8 mouse cellular contexts compared by ENCODE assay signal in genomic region chr10:77416666-77417239, GRCm38 (mm10). TPM values are rescaled to one million over a fixed set of nuclear protein-coding genes. Genes with fewer than 3 reads are reported as not detected.
DNase-seq lines count a peak whose midpoint lies in the region; ATAC-seq and TF ChIP-seq lines count a peak whose summit lies in the region.

No protein-coding gene starts in this region.

- H3K36me3 ChIP-seq in heart, embryonic 12.5 days = no peaks in the 10 kb centered on the region
- no peaks in the 10 kb centered on the region for H3K36me3 ChIP-seq in hindbrain, embryonic 16.5 days (ENCODE audit: control insufficient read depth, insufficient read depth, low read length)
- H3K36me3 ChIP-seq in midbrain, embryonic 11.5 days (ENCODE audit: control insufficient read depth, insufficient read depth, low read length) = no peaks in the 10 kb centered on the region
- H3K36me3 ChIP-seq in thymus, adult 2 months (ENCODE audit: control insufficient read depth, insufficient read depth, low read length) = no peaks in the 10 kb centered on the region

- H3K4me2 ChIP-seq in heart, embryonic 12.5 days = peak overlapping the region; percentile 98
- peak overlapping the region; percentile 94 for H3K4me2 ChIP-seq in hindbrain, embryonic 16.5 days (ENCODE audit: low read length)
- peak overlapping the region; percentile 80 for H3K4me2 ChIP-seq in midbrain, embryonic 11.5 days

- no peaks in the 10 kb centered on the region for H3K9me3 ChIP-seq in heart, embryonic 12.5 days (replicated peaks)
- H3K9me3 ChIP-seq in hindbrain, embryonic 16.5 days (ENCODE audit: control insufficient read depth, low read length) = no peaks in the 10 kb centered on the region
- H3K9me3 ChIP-seq in midbrain, embryonic 11.5 days (ENCODE audit: control insufficient read depth, low read length) = no peaks in the 10 kb centered on the region; the same call in 1 of the 2 replicates

- WGBS in heart, embryonic 12.5 days = 9% methylated on average over 24 of the region's 24 CpGs
- WGBS in hindbrain, embryonic 16.5 days = 6% methylated on average over 24 of the region's 24 CpGs
- 7% methylated on average over 24 of the region's 24 CpGs for WGBS in midbrain, embryonic 11.5 days
- WGBS in thymus, adult 2 months = 28% methylated on average over 24 of the region's 24 CpGs

- intact Hi-C loops in gastrocnemius, postnatal 36 days (cut with DNase I) = loop anchor here (5.0 kb wide), 1 partner anchor 96 kb away; no protein-coding TSS in a partner anchor

- no peak for ATAC-seq in heart, embryonic 12.5 days (ENCODE audit: insufficient number of reproducible peaks, low FRiP score)
- no peak for ATAC-seq in hindbrain, embryonic 16.5 days
- peak; percentile 10 for ATAC-seq in midbrain, embryonic 11.5 days (ENCODE audit: low FRiP score)

- no peaks in the 10 kb centered on the region; the same call in 1 of the 2 replicates for H3K27me3 ChIP-seq in heart, embryonic 12.5 days (replicated peaks)
- 0 out of 2 replicates have a peak, but pooled peaks cover 2% of the 10 kb centered on the region for H3K27me3 ChIP-seq in hindbrain, embryonic 16.5 days (replicated peaks; ENCODE audit: control insufficient read depth, insufficient read depth, low read length)
- peaks cover 13% of the 10 kb centered on the region for H3K27me3 ChIP-seq in midbrain, embryonic 11.5 days (ENCODE audit: control insufficient read depth, insufficient read depth, low read length)
- no peaks in the 10 kb centered on the region; the same call in 1 of the 2 replicates for H3K27me3 ChIP-seq in thymus, adult 2 months (ENCODE audit: control insufficient read depth, insufficient read depth, low read length)

- H3K27ac ChIP-seq in heart, embryonic 12.5 days (ENCODE audit: poor library complexity, severe bottlenecking) = no peak overlapping the region
- no peak overlapping the region for H3K27ac ChIP-seq in brown adipose tissue, adult 24 weeks (replicated peaks; ENCODE audit: low read depth, low read length)
- no peak overlapping the region for H3K27ac ChIP-seq in hindbrain, embryonic 16.5 days (ENCODE audit: low read depth, low read length)
- H3K27ac ChIP-seq in midbrain, embryonic 11.5 days (ENCODE audit: low read depth, low read length) = no peak overlapping the region
- no peak overlapping the region for H3K27ac ChIP-seq in thymus, adult 2 months (ENCODE audit: control insufficient read depth, insufficient read depth, low read length)

- no peak for TF ChIP-seq CTCF in thymus, adult 2 months (IDR thresholded peaks at IDR 0.05; ENCODE audit: borderline replicate concordance, control insufficient read depth, extremely low read depth, insufficient read depth, low read length, poor library complexity)

- peak overlapping the region; percentile 89 for H3K4me3 ChIP-seq in heart, embryonic 12.5 days
- peak overlapping the region; percentile 79 for H3K4me3 ChIP-seq in brown adipose tissue, adult 24 weeks (ENCODE audit: insufficient read depth, low read depth, low read length)
- H3K4me3 ChIP-seq in hindbrain, embryonic 16.5 days (ENCODE audit: low read length) = peak overlapping the region; percentile 96
- H3K4me3 ChIP-seq in midbrain, embryonic 11.5 days (ENCODE audit: low read depth, low read length) = peak overlapping the region; percentile 69
- no peak overlapping the region for H3K4me3 ChIP-seq in thymus, adult 2 months (ENCODE audit: control insufficient read depth, insufficient read depth, low read length)

- peak overlapping the region; percentile 87 for H3K9ac ChIP-seq in heart, embryonic 12.5 days
- peak overlapping the region; percentile 91 for H3K9ac ChIP-seq in hindbrain, embryonic 16.5 days (ENCODE audit: low read depth, low read length)
- peak overlapping the region; percentile 76 for H3K9ac ChIP-seq in midbrain, embryonic 11.5 days (ENCODE audit: low read length)

- H3K4me1 ChIP-seq in heart, embryonic 12.5 days (replicated peaks) = peaks cover 35% of the 10 kb centered on the region
- peaks cover 24% of the 10 kb centered on the region for H3K4me1 ChIP-seq in brown adipose tissue, adult 24 weeks (ENCODE audit: control insufficient read depth, insufficient read depth, insufficient read length, low read length)
- H3K4me1 ChIP-seq in hindbrain, embryonic 16.5 days (ENCODE audit: control insufficient read depth, insufficient read depth, low read depth, low read length) = peaks cover 21% of the 10 kb centered on the region
- H3K4me1 ChIP-seq in midbrain, embryonic 11.5 days (ENCODE audit: control insufficient read depth, insufficient read depth, low read length) = peaks cover 14% of the 10 kb centered on the region
- peaks cover 15% of the 10 kb centered on the region for H3K4me1 ChIP-seq in thymus, adult 2 months (replicated peaks; ENCODE audit: control insufficient read depth, insufficient read depth, low read length)

- TF ChIP-seq POLR2A in thymus, adult 2 months (IDR thresholded peaks at IDR 0.05; ENCODE audit: control insufficient read depth, extremely low read depth, insufficient read depth, low read length, poor library complexity) = no peak

- no peak for DNase-seq in heart, adult 9 months (ENCODE audit: low spot score in 2 of 2)
- peak; percentile 93 for DNase-seq in midbrain, embryonic 11.5 days (ENCODE audit: low spot score, missing footprints)
- no peak for DNase-seq in thymus, adult 2 months
- DNase-seq in right cerebral cortex, postnatal 25 days = no peak
- DNase-seq in gastrocnemius, postnatal 36 days = no peak

RNA-seq across cellular contexts. Expression of gene Adarb1, which starts 1.3 kb away (rescaled TPM):
- 13.3 and 14.2 TPM in 2 replicates for polyA plus RNA-seq in heart, embryonic 12.5 days (2016; fragmentation: Nextera tagmentation; extraction: Ambion mirVana)
- 4.0 and 4.4 TPM in 2 replicates for polyA plus RNA-seq in brown adipose tissue, adult 24 weeks (2012; ENCODE audit: insufficient read depth, insufficient read length, missing spikeins)
- 19.9 and 20.6 TPM in 2 replicates for polyA plus RNA-seq in hindbrain, embryonic 16.5 days (2015; fragmentation: Nextera tagmentation; extraction: Ambion mirVana)
- 5.8 and 7.4 TPM in 2 replicates for polyA plus RNA-seq in midbrain, embryonic 11.5 days (2014; fragmentation: Nextera tagmentation; extraction: Ambion mirVana)
- polyA plus RNA-seq in thymus, adult 2 months (2012; rRNA removed) = 4.2 and 5.5 TPM in 2 replicates
- total RNA-seq in gastrocnemius, postnatal 36 days (2021) = 10 to 100 TPM in 1 of 2 experiments, 1 to 10 TPM in 1; 5.9 to 10.7 TPM
